Mouse (Mus musculus) spleen, adult 12 weeks (tissue): Measurements from ENCODE around the gene Adat3.

Experiments used
- DNase-seq: peaks from one replicate; pipeline ENCODE4 v3.0.0; 2022; ENCODE audit warnings: low spot score

Gene Adat3

DNA sequence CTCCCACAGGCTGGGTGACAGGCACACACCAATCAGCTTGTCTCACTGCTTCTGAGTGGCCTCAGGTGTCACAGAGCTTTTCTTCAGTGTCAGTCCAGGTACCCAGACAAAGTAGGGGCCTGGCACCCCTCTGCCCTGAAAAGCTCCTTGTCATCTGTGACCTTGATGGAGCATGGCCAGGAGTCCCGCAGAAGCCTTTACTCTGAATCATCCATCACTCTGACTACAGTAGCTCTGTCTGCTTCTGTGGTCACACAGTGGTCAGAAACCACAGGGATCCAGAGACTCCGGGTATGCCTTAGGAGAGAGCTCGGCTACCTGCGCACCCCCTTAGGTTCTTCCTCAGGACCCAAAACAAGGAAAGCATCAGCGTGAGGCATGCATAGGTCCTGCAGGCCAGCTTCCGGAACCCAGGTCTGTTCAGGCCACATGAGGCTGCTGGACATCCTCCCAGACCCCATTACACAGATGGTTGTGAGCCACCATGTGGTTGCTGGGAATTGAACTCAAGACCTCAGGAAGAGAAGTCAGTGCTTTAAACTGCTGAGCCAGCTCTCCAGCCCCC lies 50.6 kb downstream of the Adat3 start:
- no peak for DNase-seq

DNA sequence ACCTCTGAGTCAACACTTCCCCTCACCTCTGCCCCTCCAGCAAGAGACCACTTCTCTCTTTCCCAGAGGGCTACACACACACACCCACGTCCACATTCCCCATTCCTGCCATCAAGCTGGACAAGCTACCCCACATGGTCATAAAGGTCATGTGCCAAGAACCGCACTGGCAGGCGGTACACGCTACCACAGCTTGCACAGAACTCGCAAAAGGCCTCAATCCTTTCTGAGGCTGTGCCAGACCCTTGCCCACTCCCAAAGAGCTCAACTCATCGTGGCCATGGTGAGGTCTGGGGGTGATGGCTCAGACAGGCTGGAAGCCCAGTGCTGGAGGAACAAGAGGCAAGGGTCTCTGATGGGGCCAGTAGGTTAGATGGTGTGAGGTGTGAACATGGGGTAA lies 52.2 kb downstream of the Adat3 start:
- no peak for DNase-seq

- DNase-seq, result no peak
These were observed 52.9 kb downstream of the Adat3 start for GRCm38 (mm10) chr10:80655406-80656129.

DNA sequence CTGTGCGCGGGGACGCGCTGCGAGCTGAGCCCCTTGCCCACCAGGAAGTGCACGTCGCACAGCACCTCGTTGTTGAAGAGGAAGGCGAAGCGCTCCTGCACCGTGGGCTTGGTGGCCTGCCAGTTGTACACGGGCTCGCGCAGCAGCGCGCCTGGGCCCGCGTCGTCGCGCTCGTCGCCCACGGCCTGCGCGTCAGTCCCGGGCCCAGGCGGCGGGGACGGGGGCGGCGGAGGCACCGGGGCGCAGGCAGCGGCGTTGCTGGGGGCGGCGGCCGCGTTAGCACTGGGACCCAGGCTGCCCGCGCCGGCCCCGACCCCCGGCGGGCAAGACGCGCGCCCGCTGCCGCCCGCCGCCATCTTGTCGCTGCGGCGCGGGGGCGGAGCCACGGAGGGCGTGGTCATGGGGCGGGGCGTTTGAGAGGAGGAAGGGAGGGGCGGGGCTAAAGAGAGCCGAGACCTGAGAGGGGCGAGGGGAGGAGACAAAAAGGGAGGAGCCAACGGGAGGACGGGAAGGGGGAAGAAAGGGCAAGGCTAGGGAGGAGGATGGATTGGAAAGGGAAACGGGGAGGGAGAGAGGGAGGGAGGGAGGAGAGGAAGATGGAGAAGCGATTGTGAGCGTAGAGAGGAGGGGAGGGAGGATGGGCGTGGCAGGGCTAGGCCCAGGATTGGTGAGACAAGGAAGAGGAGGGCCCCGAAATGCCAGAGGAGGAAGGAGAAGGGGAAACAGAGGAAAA lies 53.6 kb downstream of the Adat3 start:
- DNase-seq, result peak; percentile 94

DNA sequence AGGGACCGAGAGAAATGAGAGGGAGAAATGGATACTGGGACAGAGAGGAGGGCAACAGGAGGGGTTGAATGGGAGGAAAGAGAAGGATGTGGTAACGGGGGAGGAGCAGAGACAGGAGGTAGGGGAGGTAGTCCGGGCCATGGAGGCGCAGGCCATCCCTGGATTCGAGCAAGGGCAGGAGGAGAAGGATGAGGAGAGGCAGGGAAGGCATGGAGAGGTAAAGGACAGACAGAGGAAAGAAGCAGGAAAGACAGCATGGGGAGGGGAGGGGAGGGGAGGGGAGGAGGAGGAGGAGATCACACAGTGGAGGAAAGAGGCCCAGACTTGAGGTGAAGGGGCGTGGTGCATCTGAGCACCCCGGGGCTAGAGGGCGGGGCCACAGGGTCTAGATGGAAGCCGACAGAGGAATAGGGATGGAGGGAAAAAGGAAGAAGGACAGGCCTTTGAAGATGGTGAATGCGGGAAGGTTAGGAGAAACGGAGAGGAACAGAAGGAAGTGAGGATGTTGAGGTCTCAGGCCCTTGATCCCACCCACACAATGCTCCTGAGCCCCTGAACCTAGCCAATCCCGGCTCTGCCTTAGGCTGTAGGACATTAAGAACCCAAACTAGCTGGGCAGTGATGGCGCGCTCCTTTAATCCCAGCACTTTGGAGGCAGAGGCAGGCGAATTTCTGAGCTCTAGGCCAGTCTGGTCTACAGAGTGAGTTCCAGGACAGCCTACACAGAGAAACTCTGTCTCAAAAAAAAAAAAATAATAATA lies 54.4 kb downstream of the Adat3 start, which contains the start of gene Btbd2:
Btbd2 (minus strand) TSS at position 209 of the 761 bp plus-strand sequence.
- DNase-seq, result no peak
